Mouse (Mus musculus): ENCODE results near the gene Pkd2. TPM values are rescaled to one million over a fixed set of nuclear protein-coding genes. Genes with fewer than 3 reads are reported as not detected.
"Not testable (repeated sequence)": the region's sequence is repeated elsewhere in the genome, so short reads cannot be mapped to it uniquely, and the experiment has no call there.

Pkd2 gene
- polyA plus RNA-seq, 1 experiment from 2014 or later: 10.8 TPM

GRCm38 (mm10) chr5:104448346-104448745 is 10.9 kb upstream of the Pkd2 start:
- 48% methylated on average over 6 of the region's 6 CpGs for WGBS (ENCODE audit: missing documents)
- not testable (repeated sequence) for H3K36me3 ChIP-seq (ENCODE audit: inconsistent target); H3K27ac ChIP-seq; H3K79me2 ChIP-seq (ENCODE audit: inconsistent target); H3K4me3 ChIP-seq (ENCODE audit: inconsistent target)

- H3K79me2 ChIP-seq (ENCODE audit: inconsistent target): no peaks in the 10 kb centered on the region
- no peak overlapping the region for H3K27ac ChIP-seq
- WGBS (ENCODE audit: missing documents): 78% methylated on average over 3 of the region's 3 CpGs
- H3K36me3 ChIP-seq (ENCODE audit: inconsistent target): no peaks in the 10 kb centered on the region
- no peak overlapping the region for H3K4me3 ChIP-seq (ENCODE audit: inconsistent target)
Measured at GRCm38 (mm10) chr5:104449491-104449890, 9.8 kb upstream of the Pkd2 start.

- H3K4me3 ChIP-seq (ENCODE audit: inconsistent target): no peak overlapping the region
- H3K79me2 ChIP-seq (ENCODE audit: inconsistent target): no peaks in the 10 kb centered on the region
- 31% methylated on average over 1 of the region's 1 CpGs for WGBS (ENCODE audit: missing documents)
- no peaks in the 10 kb centered on the region for H3K36me3 ChIP-seq (ENCODE audit: inconsistent target)
- no peak overlapping the region for H3K27ac ChIP-seq
Measured at GRCm38 (mm10) chr5:104453075-104453474, 6.2 kb upstream of the Pkd2 start.

GRCm38 (mm10) chr5:104454564-104454963 is 4.7 kb upstream of the Pkd2 start:
- 79% methylated on average over 6 of the region's 6 CpGs for WGBS (ENCODE audit: missing documents)
- H3K79me2 ChIP-seq (ENCODE audit: inconsistent target): no peaks in the 10 kb centered on the region
- H3K4me3 ChIP-seq (ENCODE audit: inconsistent target): no peak overlapping the region
- no peaks in the 10 kb centered on the region for H3K36me3 ChIP-seq (ENCODE audit: inconsistent target)
- no peak overlapping the region for H3K27ac ChIP-seq

- 1% methylated on average over 76 of the region's 82 CpGs for WGBS (ENCODE audit: missing documents)
- no peak overlapping the region for H3K27ac ChIP-seq
- H3K36me3 ChIP-seq (ENCODE audit: inconsistent target): no peaks in the 10 kb centered on the region
- H3K79me2 ChIP-seq (ENCODE audit: inconsistent target): peaks cover 34% of the 10 kb centered on the region
- peak overlapping the region; percentile 35 for H3K4me3 ChIP-seq (ENCODE audit: inconsistent target)
Measured at GRCm38 (mm10) chr5:104459706-104460455, 631 bp downstream of the Pkd2 start.

- 23% methylated on average over 3 of the region's 3 CpGs for WGBS (ENCODE audit: missing documents)
- no peak overlapping the region for H3K27ac ChIP-seq
- peaks cover 34% of the 10 kb centered on the region for H3K79me2 ChIP-seq (ENCODE audit: inconsistent target)
- peak overlapping the region; percentile 35 for H3K4me3 ChIP-seq (ENCODE audit: inconsistent target)
- no peaks in the 10 kb centered on the region for H3K36me3 ChIP-seq (ENCODE audit: inconsistent target)
Measured at GRCm38 (mm10) chr5:104460456-104460838, 1.2 kb downstream of the Pkd2 start.

- 95% methylated on average over 6 of the region's 7 CpGs for WGBS (ENCODE audit: missing documents)
- Histone ChIP-seq H3K79me2 (ENCODE audit: inconsistent target) (peaks cover 34% of the 10 kb centered on the region), H3K27ac (no peak overlapping the region), H3K36me3 (ENCODE audit: inconsistent target) (no peaks in the 10 kb centered on the region), H3K4me3 (ENCODE audit: inconsistent target) (no peak overlapping the region)
Measured at GRCm38 (mm10) chr5:104460856-104461255, 1.6 kb downstream of the Pkd2 start.

- 92% methylated on average over 8 of the region's 8 CpGs for WGBS (ENCODE audit: missing documents)
- Histone ChIP-seq H3K4me3 (ENCODE audit: inconsistent target) (no peak overlapping the region), H3K36me3 (ENCODE audit: inconsistent target) (peaks cover 19% of the 10 kb centered on the region; the same call in 1 of the 2 replicates), H3K27ac (no peak overlapping the region), H3K79me2 (ENCODE audit: inconsistent target) (peaks cover 34% of the 10 kb centered on the region)
Measured at GRCm38 (mm10) chr5:104465279-104465678, 6.0 kb downstream of the Pkd2 start.

GRCm38 (mm10) chr5:104465731-104466130 is 6.5 kb downstream of the Pkd2 start:
- Histone ChIP-seq H3K36me3 (ENCODE audit: inconsistent target) (peaks cover 19% of the 10 kb centered on the region; the same call in 1 of the 2 replicates), H3K4me3 (ENCODE audit: inconsistent target) (no peak overlapping the region), H3K79me2 (ENCODE audit: inconsistent target) (peaks cover 34% of the 10 kb centered on the region), H3K27ac (no peak overlapping the region)
- whole genome bisulfite sequencing (ENCODE audit: missing documents): 97% methylated on average over 12 of the region's 12 CpGs

GRCm38 (mm10) chr5:104466816-104467215 is 7.6 kb downstream of the Pkd2 start:
- H3K27ac ChIP-seq: no peak overlapping the region
- 94% methylated on average over 16 of the region's 16 CpGs for WGBS (ENCODE audit: missing documents)
- H3K36me3 ChIP-seq (ENCODE audit: inconsistent target): peaks cover 23% of the 10 kb centered on the region; the same call in 1 of the 2 replicates

GRCm38 (mm10) chr5:104468586-104468985 is 9.3 kb downstream of the Pkd2 start:
- H3K79me2 ChIP-seq (ENCODE audit: inconsistent target): peaks cover 7% of the 10 kb centered on the region; the same call in 1 of the 2 replicates
- H3K4me3 ChIP-seq (ENCODE audit: inconsistent target): no peak overlapping the region
- no peak overlapping the region for H3K27ac ChIP-seq
- WGBS (ENCODE audit: missing documents): 94% methylated on average over 5 of the region's 5 CpGs
- H3K36me3 ChIP-seq (ENCODE audit: inconsistent target): peaks cover 34% of the 10 kb centered on the region

More at GRCm38 (mm10) chr5:104466816-104467215, 7.6 kb downstream of the Pkd2 start:
- peaks cover 23% of the 10 kb centered on the region for H3K79me2 ChIP-seq (ENCODE audit: inconsistent target)
- no peak overlapping the region for H3K4me3 ChIP-seq (ENCODE audit: inconsistent target)

GRCm38 (mm10) chr5:104470981-104471391 is 11.7 kb downstream of the Pkd2 start:
- Histone ChIP-seq H3K4me3 (ENCODE audit: inconsistent target) (no peak overlapping the region), H3K36me3 (ENCODE audit: inconsistent target) (peaks cover 34% of the 10 kb centered on the region), H3K27ac (no peak overlapping the region), H3K79me2 (ENCODE audit: inconsistent target) (no peaks in the 10 kb centered on the region)
- 99% methylated on average over 5 of the region's 5 CpGs for WGBS (ENCODE audit: missing documents)

- Histone ChIP-seq H3K79me2 (ENCODE audit: inconsistent target) (no peaks in the 10 kb centered on the region), H3K36me3 (ENCODE audit: inconsistent target) (peaks cover 25% of the 10 kb centered on the region), H3K4me3 (ENCODE audit: inconsistent target) (no peak overlapping the region), H3K27ac (no peak overlapping the region)
- 96% methylated on average over 8 of the region's 8 CpGs for WGBS (ENCODE audit: missing documents)
Measured at GRCm38 (mm10) chr5:104472371-104472770, 13.1 kb downstream of the Pkd2 start.

GRCm38 (mm10) chr5:104480367-104480766 is 21.1 kb downstream of the Pkd2 start:
- peaks cover 44% of the 10 kb centered on the region for H3K36me3 ChIP-seq (ENCODE audit: inconsistent target)
- WGBS (ENCODE audit: missing documents): 100% methylated on average over 7 of the region's 7 CpGs
- no peak overlapping the region for H3K4me3 ChIP-seq (ENCODE audit: inconsistent target)
- no peaks in the 10 kb centered on the region for H3K79me2 ChIP-seq (ENCODE audit: inconsistent target)
- H3K27ac ChIP-seq: no peak overlapping the region

- 91% methylated on average over 8 of the region's 8 CpGs for WGBS (ENCODE audit: missing documents)
- Histone ChIP-seq H3K27ac (no peak overlapping the region), H3K79me2 (ENCODE audit: inconsistent target) (no peaks in the 10 kb centered on the region), H3K4me3 (ENCODE audit: inconsistent target) (no peak overlapping the region), H3K36me3 (ENCODE audit: inconsistent target) (peaks cover 48% of the 10 kb centered on the region)
Measured at GRCm38 (mm10) chr5:104482856-104483255, 23.6 kb downstream of the Pkd2 start.

Data from macrophage (primary cell).